In the genomic region with DNA sequence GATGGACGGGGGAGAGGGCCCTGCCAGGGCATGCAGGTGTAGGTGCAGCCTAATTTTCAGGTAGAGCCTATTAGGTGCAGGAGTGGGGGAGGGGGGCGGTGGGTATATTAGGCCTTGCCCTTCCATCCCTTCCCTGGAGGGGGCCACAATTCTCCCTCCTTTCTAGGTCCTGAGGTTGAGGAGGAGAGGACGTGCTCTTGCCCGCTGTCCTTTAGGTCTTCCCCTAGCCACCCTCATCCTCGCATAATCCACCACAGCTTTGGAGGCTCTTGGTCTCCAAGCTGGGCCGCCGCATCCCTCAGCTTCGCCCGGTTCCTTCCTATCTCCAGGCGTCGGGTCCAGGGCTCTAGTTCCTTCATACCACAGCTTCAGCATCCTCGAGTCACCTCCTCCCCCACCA, we compare ENCODE assay signal across 9 mouse cellular contexts. TPM values are rescaled to one million over a fixed set of nuclear protein-coding genes. Genes with fewer than 3 reads are reported as not detected.
DNase-seq lines count a peak whose midpoint lies in the region; ATAC-seq and TF ChIP-seq lines count a peak whose summit lies in the region.
"Had no signal": no experiment of that assay in that cellular context is flagged by ENCODE, and none has a peak within 500 bp of the region (broad histone marks: within the 10 kb centered on the region; RNA-seq: fewer than 3 reads in every experiment).

No protein-coding gene starts in this region.

- peaks cover 27% of the 10 kb centered on the region for H3K79me2 ChIP-seq in myocyte (ENCODE audit: control insufficient read depth, insufficient read depth)

- peaks cover 28% of the 10 kb centered on the region for H3K4me1 ChIP-seq in hindbrain, postnatal 0 days (ENCODE audit: insufficient read depth, low read length)

- H3K4me2 ChIP-seq in hindbrain, postnatal 0 days (ENCODE audit: low read depth, low read length), result peak overlapping the region; percentile 95
- H3K4me2 ChIP-seq in myocyte (ENCODE audit: low read depth), result peak overlapping the region; percentile 100

- peak overlapping the region; percentile 79 for H3K9ac ChIP-seq in hindbrain, postnatal 0 days (replicated peaks; ENCODE audit: low read length)

- WGBS in hindbrain, postnatal 0 days, result 1% methylated on average over 12 of the region's 12 CpGs

- intact Hi-C loops in heart, postnatal 25 days (cut with DNase I), result no loop called here
- intact Hi-C loops in left cerebral cortex, postnatal 25 days (cut with DNase I), result no loop called here

- H3K27ac ChIP-seq in hindbrain, postnatal 0 days, result peak overlapping the region; percentile 99

- ATAC-seq in hindbrain, postnatal 0 days, result no peak

- peak overlapping the region; percentile 76 for H3K4me3 ChIP-seq in hindbrain, postnatal 0 days (ENCODE audit: low read length)
- H3K4me3 ChIP-seq in myocyte, result peak overlapping the region; percentile 56

- TF ChIP-seq POLR2A in myocyte (IDR thresholded peaks at IDR 0.05; ENCODE audit: insufficient read length, low read depth), result no peak

- H3ac ChIP-seq in myocyte (ENCODE audit: control insufficient read depth, insufficient read length), result peak overlapping the region; percentile 37

- no peaks in the 10 kb centered on the region for H3K9me3 ChIP-seq in hindbrain, postnatal 0 days (ENCODE audit: low read length)

- DNase-seq in heart, adult 11 months, result peak; percentile 96
- no peak for DNase-seq in heart, postnatal 25 days (ENCODE audit: low spot score)
- peak; percentile 70 for DNase-seq in 3T3-L1 (ENCODE audit: low read depth, low spot score)
- peak; percentile 75 to 90 for DNase-seq in cerebellum, postnatal 14 days
- DNase-seq in hindbrain, postnatal 0 days (ENCODE audit: low spot score), result peak; percentile 57
- DNase-seq in spleen, postnatal 36 days (ENCODE audit: low spot score in 2 of 2), result no peak
- no peak for DNase-seq in left cerebral cortex, postnatal 25 days (ENCODE audit: low spot score in 2 of 2)

- TF ChIP-seq CTCF in hindbrain, postnatal 0 days (IDR thresholded peaks at IDR 0.05; ENCODE audit: low read depth), result peak; percentile 22; the same call in 1 of the 2 replicates

- H3K27me3 ChIP-seq in hindbrain, postnatal 0 days (ENCODE audit: insufficient read depth, low read length), result no peaks in the 10 kb centered on the region
- no peaks in the 10 kb centered on the region for H3K27me3 ChIP-seq in myocyte (ENCODE audit: control insufficient read depth, insufficient read depth, insufficient read length)

- no peaks in the 10 kb centered on the region; the same call in 1 of the 2 replicates for H3K36me3 ChIP-seq in hindbrain, postnatal 0 days (ENCODE audit: insufficient read depth, low read length)
- H3K36me3 ChIP-seq in myocyte (ENCODE audit: control insufficient read depth, insufficient read depth), result no peaks in the 10 kb centered on the region

TF ChIP-seq in myocyte, 11 proteins besides CTCF, POLR2A, EP300 and RAD21:
- no peak for TF ChIP-seq CEBPB (IDR thresholded peaks at IDR 0.05; ENCODE audit: insufficient read depth, poor library complexity, severe bottlenecking)
- no peak for TF ChIP-seq TCF12 (IDR thresholded peaks at IDR 0.05; ENCODE audit: insufficient read depth, poor library complexity, severe bottlenecking)
- TF ChIP-seq REST (IDR thresholded peaks at IDR 0.05; ENCODE audit: insufficient read depth, insufficient read length), result no peak
- TF ChIP-seq USF1 (IDR thresholded peaks at IDR 0.05; ENCODE audit: low read depth), result no peak
- no peak for TF ChIP-seq TCF3 (IDR thresholded peaks at IDR 0.05; ENCODE audit: insufficient read length, low read depth)
- no peak for TF ChIP-seq E2F4 (IDR thresholded peaks at IDR 0.05; ENCODE audit: insufficient read depth)
- no peak for TF ChIP-seq MYOD1 (IDR thresholded peaks at IDR 0.05; ENCODE audit: control insufficient read depth in 1 of 3, insufficient read length in 2 of 3, low read depth in 2 of 3)
- TF ChIP-seq MYOG (IDR thresholded peaks at IDR 0.05; ENCODE audit: control insufficient read depth in 1 of 3, insufficient read depth in 1 of 3, insufficient read length in 2 of 3, low read depth in 2 of 3), result no peak
- TF ChIP-seq POLR2AphosphoS2 (IDR thresholded peaks at IDR 0.05; ENCODE audit: insufficient read length, low read depth), result no peak
- TF ChIP-seq SRF (IDR thresholded peaks at IDR 0.05; ENCODE audit: control insufficient read depth, insufficient read length, low read depth), result no peak
- TF ChIP-seq MAX (IDR thresholded peaks at IDR 0.05; ENCODE audit: low read depth), result no peak

RNA-seq across cellular contexts. Expression of a gene that starts 0.6 kb away (rescaled TPM):
- 1 to 10 TPM; 3.2 to 4.5 TPM for total RNA-seq in heart, postnatal 25 days (2021)
- 68.2 and 86.1 TPM in 2 replicates for total RNA-seq in hindbrain, postnatal 0 days (2014; rRNA removed)
- polyA plus RNA-seq in hindbrain, postnatal 0 days (2015; fragmentation: Nextera tagmentation; extraction: Ambion mirVana), result 41.2 and 42.0 TPM in 2 replicates
- 5.9 TPM for polyA plus RNA-seq in myocyte (2012; fragmentation: generic; extraction: Trizol)
- total RNA-seq in left cerebral cortex, postnatal 25 days (2021), result 10 to 100 TPM; 93.6 to 96.2 TPM

RNA-seq across cellular contexts. Expression of a gene that starts 1.7 kb away (rescaled TPM):
- total RNA-seq in heart, postnatal 25 days (2021), result 10 to 100 TPM; 46.6 to 47.6 TPM
- total RNA-seq in hindbrain, postnatal 0 days (2014; rRNA removed), result 69.9 and 91.1 TPM in 2 replicates
- 97.2 and 99.5 TPM in 2 replicates for polyA plus RNA-seq in hindbrain, postnatal 0 days (2015; fragmentation: Nextera tagmentation; extraction: Ambion mirVana)
- 76.2 TPM for polyA plus RNA-seq in myocyte (2012; fragmentation: generic; extraction: Trizol)
- total RNA-seq in left cerebral cortex, postnatal 25 days (2021), result 10 to 100 TPM; 26.9 to 28.8 TPM

RNA-seq across cellular contexts. Expression of a gene that starts 8.4 kb away (rescaled TPM):
- 1 to 10 TPM; 2.5 to 2.8 TPM for total RNA-seq in heart, postnatal 25 days (2021)
- total RNA-seq in hindbrain, postnatal 0 days (2014; rRNA removed), result 4.6 and 13.9 TPM in 2 replicates
- 3.1 and 5.4 TPM in 2 replicates for polyA plus RNA-seq in hindbrain, postnatal 0 days (2015; fragmentation: Nextera tagmentation; extraction: Ambion mirVana)
- polyA plus RNA-seq in myocyte (2012; fragmentation: generic; extraction: Trizol), result 0.84 TPM
- 1 to 10 TPM; 2.6 to 2.7 TPM for total RNA-seq in left cerebral cortex, postnatal 25 days (2021)

RNA-seq across cellular contexts. Expression of a gene that starts 12.8 kb away (rescaled TPM):
- total RNA-seq in heart, postnatal 25 days (2021), result not detected
- total RNA-seq in hindbrain, postnatal 0 days (2014; rRNA removed), result not detected in 2 replicates
- polyA plus RNA-seq in hindbrain, postnatal 0 days (2015; fragmentation: Nextera tagmentation; extraction: Ambion mirVana), result 2.7 and 7.3 TPM in 2 replicates
- polyA plus RNA-seq in myocyte (2012; fragmentation: generic; extraction: Trizol), result not detected
- total RNA-seq in left cerebral cortex, postnatal 25 days (2021), result not detected
- polyA plus RNA-seq: large intestine, adult 2 months had no signal

RNA-seq across cellular contexts. Expression of a gene that starts 46.0 kb away (rescaled TPM):
- total RNA-seq in heart, postnatal 25 days (2021), result 100 to 1,000 TPM; 458 to 504 TPM
- 151 and 157 TPM in 2 replicates for total RNA-seq in hindbrain, postnatal 0 days (2014; rRNA removed)
- polyA plus RNA-seq in hindbrain, postnatal 0 days (2015; fragmentation: Nextera tagmentation; extraction: Ambion mirVana), result 104 TPM in 2 replicates
- 892 TPM for polyA plus RNA-seq in myocyte (2012; fragmentation: generic; extraction: Trizol)
- 100 to 1,000 TPM; 464 to 469 TPM for total RNA-seq in left cerebral cortex, postnatal 25 days (2021)

Comparison
In these comparisons a context has a peak if more than half of its experiments do, and no peak if none do; other contexts are left out.
1. DNase-seq: peak in heart, adult 11 months (single experiment), 3T3-L1 (single experiment), cerebellum, postnatal 14 days (2 of 2) and hindbrain, postnatal 0 days (single experiment); none in heart, postnatal 25 days (single experiment), spleen, postnatal 36 days (0 of 2) and left cerebral cortex, postnatal 25 days (0 of 2).
2. RNA of a gene that starts 0.6 kb away (total RNA-seq): 93.6 to 96.2 TPM in left cerebral cortex, postnatal 25 days and 68.2 to 86.1 TPM in hindbrain, postnatal 0 days; 3.2 to 4.5 TPM in heart, postnatal 25 days; every median in the first group is over 10 times any median in the second.